Mouse (Mus musculus): ENCODE measurements around the gene Aldh3b3. TPM values are rescaled to one million over a fixed set of nuclear protein-coding genes. Genes with fewer than 3 reads are reported as not detected.

Gene Aldh3b3
- polyA plus RNA-seq, 1 experiment from 2014 or later: not detected

DNA sequence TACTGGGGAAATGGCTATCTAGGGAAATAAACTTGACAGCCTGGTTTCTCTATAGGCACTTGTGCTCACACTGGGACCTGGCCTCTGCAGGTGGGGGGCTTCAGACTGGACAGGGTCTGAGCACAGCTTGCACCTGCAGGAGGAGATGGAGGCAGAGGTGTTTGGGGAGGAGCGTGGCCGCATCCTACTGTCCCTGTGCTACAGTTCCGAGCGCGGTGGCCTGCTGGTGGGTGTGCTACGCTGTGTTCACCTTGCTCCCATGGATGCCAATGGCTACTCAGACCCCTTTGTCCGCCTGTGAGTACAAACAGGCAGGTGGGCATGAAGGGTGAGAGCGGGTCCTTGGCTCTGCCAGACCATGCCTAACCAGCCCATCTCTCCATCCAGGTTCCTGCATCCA lies 47.5 kb downstream of the Aldh3b3 start:
- Histone ChIP-seq H3K27ac (ENCODE audit: low read depth) (no peak overlapping the region), H3K4me2 (ENCODE audit: low read length) (no peak overlapping the region), H3K36me3 (ENCODE audit: control insufficient read depth, insufficient read depth, low read length) (peaks cover 53% of the 10 kb centered on the region), H3K4me1 (replicated peaks; ENCODE audit: control insufficient read depth, insufficient read depth, low read length) (peaks cover 8% of the 10 kb centered on the region), H3K27me3 (replicated peaks; ENCODE audit: control insufficient read depth, insufficient read depth, low read length) (no peaks in the 10 kb centered on the region), H3K9ac (ENCODE audit: low read length) (no peak overlapping the region), H3K4me3 (ENCODE audit: low read depth, low read length) (no peak overlapping the region), H3K9me3 (ENCODE audit: control insufficient read depth, low read length) (no peaks in the 10 kb centered on the region)
- ATAC-seq (replicated peaks; ENCODE audit: low FRiP score, low TSS enrichment, low read depth) (no peak), DNase-seq (ENCODE audit: low spot score) (no peak)
- WGBS: 93% methylated on average over 8 of the region's 8 CpGs

DNA sequence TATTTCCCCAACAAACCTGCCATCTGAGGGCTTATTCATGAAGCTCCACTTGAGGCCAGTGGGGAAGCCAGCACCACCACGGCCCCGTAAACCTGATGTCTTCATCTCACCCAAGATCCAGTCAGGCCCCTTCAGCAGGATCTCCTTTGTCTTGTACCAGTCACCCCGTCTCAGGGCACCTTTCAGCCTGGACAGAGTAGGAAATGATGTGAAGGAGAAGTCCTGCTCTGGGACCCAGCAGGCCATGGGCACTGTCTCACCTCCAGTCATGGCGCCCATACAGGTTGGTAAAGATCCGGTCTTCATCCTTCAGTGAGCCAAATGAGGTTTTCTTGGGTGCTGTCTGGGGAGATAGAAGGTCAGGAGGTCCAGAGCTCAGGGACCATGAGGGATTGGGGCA lies 52.6 kb downstream of the Aldh3b3 start:
- H3K36me3 ChIP-seq (ENCODE audit: control insufficient read depth, insufficient read depth, low read length): peaks cover 44% of the 10 kb centered on the region
- ATAC-seq (replicated peaks; ENCODE audit: low FRiP score, low TSS enrichment, low read depth) (no peak), DNase-seq (ENCODE audit: low spot score) (no peak)
- no peak overlapping the region for H3K4me2 ChIP-seq (ENCODE audit: low read length)
- H3K9ac ChIP-seq (ENCODE audit: low read length): no peak overlapping the region
- no peaks in the 10 kb centered on the region for H3K9me3 ChIP-seq (ENCODE audit: control insufficient read depth, low read length)
- H3K27ac ChIP-seq (ENCODE audit: low read depth): no peak overlapping the region
- peaks cover 9% of the 10 kb centered on the region; the same call in 1 of the 2 replicates for H3K4me1 ChIP-seq (replicated peaks; ENCODE audit: control insufficient read depth, insufficient read depth, low read length)
- H3K27me3 ChIP-seq (replicated peaks; ENCODE audit: control insufficient read depth, insufficient read depth, low read length): no peaks in the 10 kb centered on the region
- 90% methylated on average over 5 of the region's 5 CpGs for WGBS
- H3K4me3 ChIP-seq (ENCODE audit: low read depth, low read length): no peak overlapping the region

DNA sequence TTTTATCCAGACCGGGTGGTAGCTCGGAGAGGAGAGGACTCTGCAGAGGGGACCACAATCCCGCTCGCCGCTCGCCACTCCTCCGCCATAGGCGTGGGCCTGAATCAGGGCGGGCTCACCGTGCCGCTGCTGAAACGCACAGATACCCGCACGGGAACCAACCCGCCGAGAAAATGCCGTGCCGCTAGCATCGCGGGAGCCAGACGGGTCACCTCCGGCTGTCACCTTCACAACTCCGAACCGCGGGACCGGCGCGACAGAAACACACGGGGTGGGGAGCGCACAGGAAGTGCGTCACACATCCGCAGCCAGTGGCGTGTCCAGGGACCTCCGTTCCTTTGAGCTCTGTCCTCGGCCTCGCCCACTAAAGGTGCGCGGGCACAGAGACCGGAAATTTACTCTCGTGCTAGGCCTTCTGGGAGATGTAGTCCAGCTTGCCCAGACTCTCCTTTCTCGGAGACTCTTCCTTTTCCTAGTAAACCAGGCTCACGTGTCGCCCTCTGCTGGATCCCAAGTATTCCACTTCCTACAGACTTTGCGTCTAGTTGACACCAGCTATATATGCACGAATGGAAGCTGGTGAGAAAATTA lies 54.1 kb downstream of the Aldh3b3 start, which contains the start of gene Ndufv1:
Gene Ndufv1 (minus strand): TSS at position 375 of the 591 bp plus-strand sequence.
- Histone ChIP-seq H3K9ac (ENCODE audit: low read length) (peak within 1 kb of the TSS; percentile 61), H3K36me3 (ENCODE audit: control insufficient read depth, insufficient read depth, low read length) (peaks cover 29% of the 10 kb centered on the region), H3K9me3 (ENCODE audit: control insufficient read depth, low read length) (no peaks in the 10 kb centered on the region), H3K4me3 (ENCODE audit: low read depth, low read length) (peak within 1 kb of the TSS; percentile 69), H3K4me2 (ENCODE audit: low read length) (peak within 1 kb of the TSS; percentile 61), H3K27me3 (replicated peaks; ENCODE audit: control insufficient read depth, insufficient read depth, low read length) (no peaks in the 10 kb centered on the region), H3K27ac (ENCODE audit: low read depth) (peak within 1 kb of the TSS; percentile 59; the same call in 1 of the 2 replicates), H3K4me1 (replicated peaks; ENCODE audit: control insufficient read depth, insufficient read depth, low read length) (peaks cover 9% of the 10 kb centered on the region; the same call in 1 of the 2 replicates)
- ATAC-seq (replicated peaks; ENCODE audit: low FRiP score, low TSS enrichment, low read depth) (peak; percentile 99), DNase-seq (ENCODE audit: low spot score) (peak; percentile 96)
- under 1% methylated on average over 45 of the region's 45 CpGs for WGBS

DNA sequence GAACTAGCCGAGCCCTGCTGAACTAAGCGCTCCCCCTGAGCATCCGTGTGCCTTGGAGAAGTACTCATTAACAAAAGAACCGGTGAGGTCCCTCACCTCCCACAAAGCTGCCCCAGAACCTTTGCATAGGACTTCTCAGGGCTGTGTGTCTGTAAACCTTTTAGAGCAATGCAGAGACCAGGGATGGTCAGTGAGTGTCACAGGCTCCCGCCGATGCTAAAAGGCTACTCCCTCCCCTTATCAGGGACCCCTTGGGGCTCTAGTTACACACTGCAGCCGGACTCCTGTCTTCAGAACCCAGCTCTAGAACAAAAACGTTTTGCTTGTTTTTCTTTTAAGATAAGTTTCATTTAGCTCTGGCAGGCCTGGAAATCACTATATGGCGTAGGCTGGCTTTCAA lies 54.6 kb downstream of the Aldh3b3 start:
- peak overlapping the region; percentile 56 for H3K4me2 ChIP-seq (ENCODE audit: low read length)
- H3K4me1 ChIP-seq (replicated peaks; ENCODE audit: control insufficient read depth, insufficient read depth, low read length): peaks cover 9% of the 10 kb centered on the region; the same call in 1 of the 2 replicates
- H3K4me3 ChIP-seq (ENCODE audit: low read depth, low read length): peak overlapping the region; percentile 69
- H3K9me3 ChIP-seq (ENCODE audit: control insufficient read depth, low read length): no peaks in the 10 kb centered on the region
- no peak; the same call in 1 of the 2 replicates for ATAC-seq (replicated peaks; ENCODE audit: low FRiP score, low TSS enrichment, low read depth)
- no peak for DNase-seq (ENCODE audit: low spot score)
- H3K27me3 ChIP-seq (replicated peaks; ENCODE audit: control insufficient read depth, insufficient read depth, low read length): no peaks in the 10 kb centered on the region
- H3K27ac ChIP-seq (ENCODE audit: low read depth): peak overlapping the region; percentile 59; the same call in 1 of the 2 replicates
- H3K36me3 ChIP-seq (ENCODE audit: control insufficient read depth, insufficient read depth, low read length): peaks cover 24% of the 10 kb centered on the region
- 15% methylated on average over 9 of the region's 9 CpGs for WGBS
- peak overlapping the region; percentile 29; the same call in 1 of the 2 replicates for H3K9ac ChIP-seq (ENCODE audit: low read length)

DNA sequence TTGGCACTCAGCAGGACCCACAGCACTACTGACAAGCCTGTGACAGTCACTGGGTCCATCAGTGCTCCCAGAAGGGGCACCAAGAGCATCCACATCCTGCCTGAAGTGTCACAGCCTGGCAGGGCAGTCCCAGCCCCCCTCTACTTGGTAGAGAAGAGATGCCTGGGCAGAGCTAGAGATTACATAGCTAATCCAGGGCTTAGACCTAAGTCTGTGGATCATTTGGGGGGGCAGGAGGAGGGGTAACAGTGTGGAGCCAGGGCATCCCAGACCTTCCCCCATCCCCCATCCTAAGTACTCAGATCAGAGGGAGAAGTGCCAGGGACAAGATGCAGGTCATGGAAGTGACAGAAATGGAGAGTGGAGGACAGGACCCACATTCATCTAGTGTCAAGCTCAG lies 56.4 kb downstream of the Aldh3b3 start:
- ATAC-seq (replicated peaks; ENCODE audit: low FRiP score, low TSS enrichment, low read depth) (no peak), DNase-seq (ENCODE audit: low spot score) (no peak)
- Histone ChIP-seq H3K27me3 (replicated peaks; ENCODE audit: control insufficient read depth, insufficient read depth, low read length) (no peaks in the 10 kb centered on the region), H3K36me3 (ENCODE audit: control insufficient read depth, insufficient read depth, low read length) (peaks cover 7% of the 10 kb centered on the region), H3K9me3 (ENCODE audit: control insufficient read depth, low read length) (no peaks in the 10 kb centered on the region), H3K27ac (ENCODE audit: low read depth) (no peak overlapping the region), H3K4me3 (ENCODE audit: low read depth, low read length) (no peak overlapping the region), H3K9ac (ENCODE audit: low read length) (no peak overlapping the region), H3K4me1 (replicated peaks; ENCODE audit: control insufficient read depth, insufficient read depth, low read length) (peaks cover 14% of the 10 kb centered on the region), H3K4me2 (ENCODE audit: low read length) (no peak overlapping the region)

DNA sequence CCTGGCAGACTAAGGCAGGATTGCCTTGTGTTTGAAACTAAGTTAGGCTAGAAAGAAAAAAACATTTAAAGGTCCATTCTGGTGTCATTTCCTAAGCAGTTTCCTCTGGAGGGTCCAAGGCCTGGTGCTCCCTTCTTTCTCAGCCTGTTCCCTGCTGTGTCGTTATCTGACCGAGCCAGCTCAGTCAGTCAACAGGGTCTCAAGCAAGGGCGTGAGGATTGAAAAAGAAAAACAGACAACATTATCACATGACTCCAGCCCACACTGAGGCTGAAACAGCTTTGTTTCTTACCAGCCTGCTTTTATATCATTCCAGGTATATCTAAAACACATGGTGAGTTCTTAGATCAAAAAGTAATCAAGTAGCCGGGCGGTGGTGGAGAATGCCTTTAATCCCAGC lies 57.2 kb downstream of the Aldh3b3 start:
- Histone ChIP-seq H3K27me3 (replicated peaks; ENCODE audit: control insufficient read depth, insufficient read depth, low read length) (no peaks in the 10 kb centered on the region), H3K9ac (ENCODE audit: low read length) (no peak overlapping the region), H3K4me3 (ENCODE audit: low read depth, low read length) (no peak overlapping the region), H3K4me2 (ENCODE audit: low read length) (no peak overlapping the region), H3K9me3 (ENCODE audit: control insufficient read depth, low read length) (no peaks in the 10 kb centered on the region), H3K27ac (ENCODE audit: low read depth) (no peak overlapping the region), H3K36me3 (ENCODE audit: control insufficient read depth, insufficient read depth, low read length) (no peaks in the 10 kb centered on the region; the same call in 1 of the 2 replicates), H3K4me1 (replicated peaks; ENCODE audit: control insufficient read depth, insufficient read depth, low read length) (peaks cover 14% of the 10 kb centered on the region)
- DNase-seq (ENCODE audit: low spot score): no peak
- ATAC-seq (replicated peaks; ENCODE audit: low FRiP score, low TSS enrichment, low read depth): no peak
- WGBS: 63% methylated on average over 5 of the region's 5 CpGs

DNA sequence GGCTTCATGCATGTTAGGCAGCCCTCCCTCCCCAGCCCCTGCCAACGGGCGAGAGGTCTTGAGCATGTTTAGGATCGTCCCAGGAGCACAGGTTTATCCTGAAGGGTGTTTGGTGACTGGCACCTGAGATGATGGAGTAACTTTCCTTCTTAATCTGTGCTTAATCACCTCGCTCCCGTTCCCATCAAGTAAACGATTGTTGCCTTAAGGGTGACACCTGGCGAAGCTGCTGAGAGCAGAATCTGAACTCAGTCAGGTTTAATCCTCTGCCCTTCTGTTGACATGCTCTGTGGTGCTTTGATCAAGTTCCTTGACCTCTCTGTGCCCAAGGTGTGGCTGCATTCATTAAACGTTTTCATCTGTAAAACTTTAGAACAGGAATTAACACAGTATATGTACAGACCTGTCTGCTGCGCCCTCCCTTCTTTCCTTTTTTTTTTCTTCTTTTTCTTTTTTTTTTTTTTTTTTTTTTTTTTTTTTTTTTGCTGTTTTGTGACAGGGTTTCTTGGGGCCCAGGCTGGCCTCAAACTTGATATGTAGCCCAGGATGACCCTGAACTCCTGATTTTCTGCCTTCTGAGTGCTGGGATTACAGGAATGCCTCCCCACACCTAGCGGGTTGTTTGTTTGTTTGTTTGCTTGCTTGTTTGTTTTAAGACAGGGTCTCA lies 59.6 kb downstream of the Aldh3b3 start:
- no peak for DNase-seq (ENCODE audit: low spot score)
- ATAC-seq (replicated peaks; ENCODE audit: low FRiP score, low TSS enrichment, low read depth): no peak
- no peak overlapping the region for H3K9ac ChIP-seq (ENCODE audit: low read length)
- H3K27ac ChIP-seq (ENCODE audit: low read depth): no peak overlapping the region
- peaks cover 4% of the 10 kb centered on the region; the same call in 1 of the 2 replicates for H3K4me1 ChIP-seq (replicated peaks; ENCODE audit: control insufficient read depth, insufficient read depth, low read length)
- no peak overlapping the region for H3K4me3 ChIP-seq (ENCODE audit: low read depth, low read length)
- H3K4me2 ChIP-seq (ENCODE audit: low read length): no peak overlapping the region
- H3K9me3 ChIP-seq (ENCODE audit: control insufficient read depth, low read length): no peaks in the 10 kb centered on the region
- 67% methylated on average over 10 of the region's 10 CpGs for WGBS
- no peaks in the 10 kb centered on the region for H3K36me3 ChIP-seq (ENCODE audit: control insufficient read depth, insufficient read depth, low read length)
- no peaks in the 10 kb centered on the region for H3K27me3 ChIP-seq (replicated peaks; ENCODE audit: control insufficient read depth, insufficient read depth, low read length)

DNA sequence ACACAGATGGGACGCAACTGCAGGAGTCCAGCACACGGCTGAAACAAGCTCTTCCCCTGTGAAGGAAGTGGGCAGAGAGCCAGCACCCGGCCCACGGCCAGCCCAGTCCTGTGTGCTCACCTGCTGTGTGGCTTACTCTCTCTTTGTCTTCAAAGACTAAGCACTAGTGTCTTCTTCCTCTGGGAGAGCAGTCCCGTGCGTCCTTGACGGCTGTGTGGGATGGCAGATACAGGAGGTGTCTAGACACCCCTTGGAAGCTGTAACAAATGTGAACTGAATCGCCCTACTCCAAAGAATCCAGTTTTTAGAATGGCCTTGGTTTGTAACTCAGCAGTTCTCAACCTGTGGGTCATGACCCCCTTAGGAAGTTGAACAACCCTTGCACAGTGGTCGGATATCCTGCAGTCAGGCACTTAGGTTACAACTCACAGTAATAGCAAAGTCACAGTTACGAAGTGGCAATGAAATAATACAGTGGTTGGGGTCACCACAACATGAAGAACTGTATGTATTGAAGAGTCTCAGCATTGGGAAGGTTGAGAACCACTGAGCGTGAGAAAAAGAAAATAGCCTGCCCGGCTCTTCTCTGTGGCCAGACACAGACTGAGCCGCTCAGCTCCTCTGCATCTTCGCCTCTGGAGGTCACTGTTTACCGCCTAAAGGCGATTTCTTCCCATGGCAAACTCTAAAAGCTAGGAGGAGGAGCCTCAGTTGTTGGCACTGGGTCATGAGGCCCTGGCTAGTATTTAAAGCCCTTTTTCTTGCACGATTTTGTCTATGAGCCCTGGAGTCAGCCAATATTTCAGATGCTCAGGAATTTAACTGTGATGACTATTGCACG lies 60.5 kb downstream of the Aldh3b3 start:
- Histone ChIP-seq H3K9ac (ENCODE audit: low read length) (no peak overlapping the region), H3K4me1 (replicated peaks; ENCODE audit: control insufficient read depth, insufficient read depth, low read length) (peaks cover 4% of the 10 kb centered on the region; the same call in 1 of the 2 replicates), H3K9me3 (ENCODE audit: control insufficient read depth, low read length) (no peaks in the 10 kb centered on the region), H3K4me3 (ENCODE audit: low read depth, low read length) (no peak overlapping the region), H3K4me2 (ENCODE audit: low read length) (no peak overlapping the region), H3K27ac (ENCODE audit: low read depth) (no peak overlapping the region), H3K36me3 (ENCODE audit: control insufficient read depth, insufficient read depth, low read length) (no peaks in the 10 kb centered on the region), H3K27me3 (replicated peaks; ENCODE audit: control insufficient read depth, insufficient read depth, low read length) (no peaks in the 10 kb centered on the region)
- DNase-seq (ENCODE audit: low spot score) (peak; percentile 74), ATAC-seq (replicated peaks; ENCODE audit: low FRiP score, low TSS enrichment, low read depth) (peak; percentile 77)
- 31% methylated on average over 18 of the region's 18 CpGs for WGBS

Measured in intestine, embryonic 14.5 days (tissue).